Mouse (Mus musculus): ENCODE measurements around the gene Ubxn7.

DNA sequence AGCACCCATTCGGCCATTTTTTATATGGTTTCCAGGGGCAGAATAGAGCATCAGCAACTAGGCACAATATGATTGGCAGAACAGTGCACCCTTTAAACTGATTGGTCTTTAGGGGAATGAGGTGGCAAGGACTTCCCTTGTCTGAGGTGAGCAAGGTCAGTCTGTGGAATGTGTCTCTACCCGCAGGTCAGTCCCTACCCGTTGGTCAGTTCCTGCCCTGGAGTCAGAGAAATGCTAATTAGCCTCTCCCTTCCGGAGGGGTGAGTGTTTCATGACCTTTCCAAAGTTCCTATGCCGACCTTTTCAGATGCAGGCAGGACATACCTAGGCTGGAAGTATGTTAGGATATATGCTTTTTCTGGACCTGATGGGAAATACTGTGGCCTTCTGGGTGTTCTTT, 19.7 kb upstream of the Ubxn7 start:
- TF ChIP-seq POLR2A (IDR thresholded peaks at IDR 0.05; ENCODE audit: insufficient read length, low read depth) (no peak), REST (IDR thresholded peaks at IDR 0.05; ENCODE audit: insufficient read depth, insufficient read length) (no peak), TCF12 (IDR thresholded peaks at IDR 0.05; ENCODE audit: insufficient read depth, poor library complexity, severe bottlenecking) (no peak), USF1 (IDR thresholded peaks at IDR 0.05; ENCODE audit: low read depth) (no peak)
